Mouse (Mus musculus) C2C12 (cell line): ENCODE measurements at regions not wholly inside any gene's neighbourhood (a gene's known extent, or its start where the extent isn't known, plus 50 kb on each side); places are given as distances from the start of the nearest gene placed in this dataset.

Experiments
- CEBPB ChIP-seq: IDR thresholded peaks from one replicate; pipeline ENCODE4 v1.6.1; 2011; ENCODE audit warnings: low read depth, mild to moderate bottlenecking, control low read depth, moderate library complexity
- CTCF ChIP-seq: IDR thresholded peaks from one replicate; pipeline ENCODE4 v1.5.1; 2011; ENCODE audit not compliant: control insufficient read depth, insufficient read depth, insufficient read length

DNA sequence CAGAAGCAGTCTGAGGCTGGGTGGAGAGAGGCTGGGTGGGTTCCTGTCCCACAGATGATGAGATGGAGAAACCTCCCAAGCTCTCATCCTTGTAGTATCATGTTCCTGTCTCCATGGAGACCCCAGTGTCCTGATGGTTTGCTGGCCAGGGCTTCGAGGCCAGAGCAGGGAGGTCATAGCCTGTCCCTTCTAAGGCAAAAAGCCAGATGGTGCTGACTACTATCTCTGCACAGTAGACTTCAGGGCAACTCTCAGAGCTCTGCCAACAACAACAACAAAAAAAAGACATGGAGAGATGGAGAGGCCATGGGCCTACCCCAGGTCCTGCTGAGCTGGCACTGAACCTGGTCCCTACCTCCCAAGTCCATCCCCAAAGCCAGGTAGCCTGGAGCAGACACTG lies 69.0 kb downstream of the Zfp36l2 start:
- TF ChIP-seq CTCF (no peak), CEBPB (no peak)
